Mouse (Mus musculus) ES-Bruce4 (cell line): ENCODE results near the gene Ryr2.

Source experiments
- CTCF ChIP-seq: IDR thresholded peaks from one replicate; pipeline ENCODE4 v1.8.1; 2011; ENCODE audit warnings: low read depth, low read length
- POLR2A ChIP-seq: IDR thresholded peaks from one replicate; pipeline ENCODE4 v1.8.1; 2011; ENCODE audit warnings: low read length; ENCODE audit not compliant: insufficient read depth

GRCm38 (mm10) chr13:12039967-12040366, 66.8 kb downstream of the Ryr2 start:
- TF ChIP-seq CTCF (no peak), POLR2A (no peak)
